Mouse (Mus musculus): Measurements from ENCODE around the gene Cst6. TPM values are rescaled to one million over a fixed set of nuclear protein-coding genes. Genes with fewer than 3 reads are reported as not detected.
"Not testable (repeated sequence)": the region's sequence is repeated elsewhere in the genome, so short reads cannot be mapped to it uniquely, and the experiment has no call there.

Cst6 gene
- polyA plus RNA-seq (2015; fragmentation: Nextera tagmentation; extraction: Ambion mirVana) = not detected in 2 replicates

DNA sequence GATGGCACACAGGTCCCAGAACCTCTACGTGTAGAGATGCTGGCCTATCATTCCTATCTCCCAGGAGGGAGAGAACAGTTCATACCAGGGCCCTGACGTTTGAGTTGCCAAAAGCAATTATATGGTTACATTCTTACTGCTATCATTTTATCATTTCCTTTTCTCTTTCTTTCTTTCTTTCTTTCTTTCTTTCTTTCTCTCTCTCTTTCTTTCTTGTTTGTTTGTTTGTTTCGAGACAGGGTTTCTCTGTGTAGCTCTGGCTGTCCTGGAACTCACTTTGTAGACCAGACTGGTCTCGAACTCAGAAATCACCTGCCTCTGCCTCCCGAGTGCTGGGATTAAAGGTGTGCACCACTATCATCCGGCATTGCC is at the start of gene Cst6:
TSS of gene Cst6 (minus strand) at position 73 of the 372 bp plus-strand sequence.
- peak within 1 kb of the TSS; percentile 70 for H3K4me2 ChIP-seq (ENCODE audit: low read depth, low read length)
- H3K4me3 ChIP-seq (ENCODE audit: low read depth, low read length) = peak within 1 kb of the TSS; percentile 34
- not testable (repeated sequence) for DNase-seq; H3K9me3 ChIP-seq (ENCODE audit: low read length); H3K4me1 ChIP-seq (ENCODE audit: insufficient read depth); H3K27ac ChIP-seq (ENCODE audit: low read depth); ATAC-seq; H3K36me3 ChIP-seq (replicated peaks; ENCODE audit: insufficient read depth, low read length); H3K27me3 ChIP-seq (ENCODE audit: insufficient read depth, low read length)
- H3K9ac ChIP-seq (replicated peaks) = peak within 1 kb of the TSS; percentile 53
- WGBS (ENCODE audit: insufficient replicate concordance) = 63% methylated on average over 6 of the region's 6 CpGs

DNA sequence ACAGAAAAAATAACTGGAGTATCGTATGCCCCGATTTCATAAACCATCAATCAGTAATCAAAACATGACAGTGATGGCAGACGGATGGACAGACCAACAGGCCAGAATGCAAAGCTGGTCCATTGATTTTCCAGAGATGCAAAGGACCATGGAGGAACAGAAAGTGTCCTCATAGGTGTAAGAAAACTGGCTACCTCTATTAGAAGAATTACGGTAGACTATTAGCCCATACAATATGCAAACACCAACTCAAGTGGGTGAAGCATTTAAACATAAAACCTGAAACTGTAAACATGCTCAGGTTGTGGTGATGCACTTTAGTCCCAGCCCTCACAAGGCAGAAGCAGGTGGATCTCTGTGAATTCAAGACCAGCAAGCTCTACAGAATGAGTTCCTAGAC is 46.0 kb upstream of the Cst6 start:
- DNase-seq = no peak
- no peak for TF ChIP-seq EP300 (IDR thresholded peaks at IDR 0.05; ENCODE audit: low read depth)
- H3K36me3 ChIP-seq (replicated peaks; ENCODE audit: insufficient read depth, low read length) = no peaks in the 10 kb centered on the region
- H3K4me1 ChIP-seq (ENCODE audit: insufficient read depth) = peaks cover 4% of the 10 kb centered on the region
- H3K9ac ChIP-seq (replicated peaks) = no peak overlapping the region
- no peak overlapping the region for H3K4me2 ChIP-seq (ENCODE audit: low read depth, low read length)
- H3K27ac ChIP-seq (ENCODE audit: low read depth) = no peak overlapping the region
- WGBS (ENCODE audit: insufficient replicate concordance) = 64% methylated on average over 4 of the region's 4 CpGs
- ATAC-seq = no peak
- H3K9me3 ChIP-seq (ENCODE audit: low read length) = no peaks in the 10 kb centered on the region
- no peak overlapping the region for H3K4me3 ChIP-seq (ENCODE audit: low read depth, low read length)
- no peaks in the 10 kb centered on the region for H3K27me3 ChIP-seq (ENCODE audit: insufficient read depth, low read length)

DNA sequence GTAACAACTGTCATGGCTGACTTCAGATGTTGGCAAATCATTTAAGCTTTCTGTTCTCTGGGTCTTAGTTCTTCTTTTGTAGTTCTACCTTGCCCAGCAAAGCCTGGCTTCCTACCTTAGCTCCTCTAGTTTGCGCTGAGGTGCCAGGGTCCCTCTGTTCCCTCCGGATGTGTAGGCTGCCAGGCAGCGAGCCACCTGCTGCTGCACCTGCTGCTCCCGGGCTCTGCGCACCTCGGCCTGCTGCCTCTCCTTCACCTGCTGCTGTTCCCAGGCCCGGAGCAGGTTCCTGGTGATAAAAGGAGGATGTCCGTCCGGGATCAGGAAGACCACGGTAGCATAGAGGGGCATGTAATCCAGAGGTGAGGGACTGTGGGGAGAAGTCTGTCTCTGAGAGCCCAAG is 44.8 kb upstream of the Cst6 start:
- no peak for TF ChIP-seq EP300 (IDR thresholded peaks at IDR 0.05; ENCODE audit: low read depth)
- TF ChIP-seq CTCF (IDR thresholded peaks at IDR 0.05; ENCODE audit: low read depth) = no peak
- ATAC-seq (no peak), DNase-seq (no peak)
- peaks cover 16% of the 10 kb centered on the region for H3K4me1 ChIP-seq (ENCODE audit: insufficient read depth)
- H3K27me3 ChIP-seq (ENCODE audit: insufficient read depth, low read length) = no peaks in the 10 kb centered on the region
- no peak overlapping the region for H3K9ac ChIP-seq (replicated peaks)
- no peak overlapping the region for H3K4me3 ChIP-seq (ENCODE audit: low read depth, low read length)
- H3K36me3 ChIP-seq (replicated peaks; ENCODE audit: insufficient read depth, low read length) = no peaks in the 10 kb centered on the region
- 67% methylated on average over 10 of the region's 10 CpGs for WGBS (ENCODE audit: insufficient replicate concordance)
- H3K9me3 ChIP-seq (ENCODE audit: low read length) = no peaks in the 10 kb centered on the region
- no peak overlapping the region for H3K4me2 ChIP-seq (ENCODE audit: low read depth, low read length)
- no peak overlapping the region for H3K27ac ChIP-seq (ENCODE audit: low read depth)

DNA sequence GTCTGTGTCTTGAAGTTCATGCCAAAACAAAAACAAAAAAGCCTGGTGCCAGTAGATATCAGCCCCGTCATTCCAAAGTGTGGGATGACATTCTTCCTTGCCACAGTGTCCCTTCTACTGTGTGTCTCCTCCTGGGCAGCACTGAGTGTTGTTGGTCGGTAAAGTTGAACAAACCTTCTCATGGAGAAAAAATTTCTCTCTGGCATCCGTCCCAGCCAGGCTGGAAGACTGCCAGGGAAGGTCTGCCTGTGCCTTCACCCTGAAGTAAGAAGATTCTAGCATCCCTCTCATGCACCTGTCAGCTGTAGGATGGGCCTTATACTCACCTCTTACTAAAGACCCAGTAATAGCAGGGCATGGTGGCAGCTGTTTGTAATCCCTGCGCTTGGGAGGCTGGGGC is 43.5 kb upstream of the Cst6 start:
- peak; percentile 66 for DNase-seq
- Histone ChIP-seq H3K36me3 (replicated peaks; ENCODE audit: insufficient read depth, low read length) (no peaks in the 10 kb centered on the region), H3K4me2 (ENCODE audit: low read depth, low read length) (no peak overlapping the region), H3K27ac (ENCODE audit: low read depth) (peak overlapping the region; percentile 29), H3K9ac (replicated peaks) (no peak overlapping the region), H3K9me3 (ENCODE audit: low read length) (no peaks in the 10 kb centered on the region), H3K4me1 (ENCODE audit: insufficient read depth) (peaks cover 21% of the 10 kb centered on the region), H3K4me3 (ENCODE audit: low read depth, low read length) (no peak overlapping the region), H3K27me3 (ENCODE audit: insufficient read depth, low read length) (no peaks in the 10 kb centered on the region)
- TF ChIP-seq CTCF (IDR thresholded peaks at IDR 0.05; ENCODE audit: low read depth) (no peak), EP300 (IDR thresholded peaks at IDR 0.05; ENCODE audit: low read depth) (no peak)
- WGBS (ENCODE audit: insufficient replicate concordance) = 60% methylated on average over 4 of the region's 4 CpGs
- no peak for ATAC-seq

DNA sequence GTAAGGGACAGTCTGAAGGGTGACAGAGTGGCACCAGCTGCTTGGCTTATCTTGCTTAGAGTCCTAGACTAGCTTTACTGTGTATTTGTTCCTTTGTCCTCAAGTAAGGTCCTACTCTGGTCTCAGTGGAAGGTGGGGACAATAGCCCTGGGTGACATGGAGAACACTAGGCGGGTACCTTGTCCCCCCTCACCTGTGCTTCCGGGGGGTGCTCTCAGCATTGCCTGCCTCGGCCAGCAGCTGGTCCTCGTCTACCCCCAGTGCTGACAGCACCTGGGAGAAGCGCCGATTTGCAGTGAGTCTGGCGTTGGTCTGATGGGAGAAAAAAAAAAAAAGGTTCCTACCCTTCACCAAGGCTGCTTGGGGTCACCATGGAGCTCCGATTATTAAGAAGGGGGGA is 41.0 kb upstream of the Cst6 start:
- Histone ChIP-seq H3K9ac (replicated peaks) (peak overlapping the region; percentile 90), H3K9me3 (ENCODE audit: low read length) (no peaks in the 10 kb centered on the region), H3K27ac (ENCODE audit: low read depth) (peak overlapping the region; percentile 87), H3K4me3 (ENCODE audit: low read depth, low read length) (peak overlapping the region; percentile 85), H3K4me1 (ENCODE audit: insufficient read depth) (peaks cover 36% of the 10 kb centered on the region), H3K27me3 (ENCODE audit: insufficient read depth, low read length) (no peaks in the 10 kb centered on the region), H3K4me2 (ENCODE audit: low read depth, low read length) (peak overlapping the region; percentile 77), H3K36me3 (replicated peaks; ENCODE audit: insufficient read depth, low read length) (peaks cover 5% of the 10 kb centered on the region)
- peak; percentile 12 for DNase-seq
- TF ChIP-seq EP300 (IDR thresholded peaks at IDR 0.05; ENCODE audit: low read depth) = no peak
- no peak for TF ChIP-seq CTCF (IDR thresholded peaks at IDR 0.05; ENCODE audit: low read depth)
- 63% methylated on average over 8 of the region's 8 CpGs for WGBS (ENCODE audit: insufficient replicate concordance)
- no peak for ATAC-seq

DNA sequence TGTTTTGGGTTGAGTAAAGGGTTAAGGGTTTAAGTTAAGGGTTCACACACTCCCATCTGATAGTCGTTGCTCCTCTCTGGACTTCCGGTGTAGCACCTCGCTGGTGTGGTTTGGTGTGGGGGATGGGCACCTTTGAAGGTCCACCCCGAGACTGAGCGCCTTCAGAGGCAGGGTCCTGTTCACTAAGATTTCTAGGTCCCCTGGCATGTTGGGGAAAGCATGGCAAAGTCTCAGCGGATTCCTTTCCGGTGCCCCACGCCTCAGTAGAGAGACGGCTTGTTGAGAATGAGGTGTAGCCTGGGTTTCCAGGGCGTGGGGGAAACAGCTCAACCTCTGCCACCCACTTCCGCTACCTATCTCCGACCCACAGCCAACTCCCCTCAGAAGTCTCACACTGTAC is 40.3 kb upstream of the Cst6 start:
- H3K27me3 ChIP-seq (ENCODE audit: insufficient read depth, low read length) = no peaks in the 10 kb centered on the region
- peaks cover 12% of the 10 kb centered on the region for H3K36me3 ChIP-seq (replicated peaks; ENCODE audit: insufficient read depth, low read length)
- 1% methylated on average over 12 of the region's 12 CpGs for WGBS (ENCODE audit: insufficient replicate concordance)
- peak overlapping the region; percentile 77 for H3K4me2 ChIP-seq (ENCODE audit: low read depth, low read length)
- DNase-seq (peak; percentile 70), ATAC-seq (peak; percentile 53)
- H3K4me1 ChIP-seq (ENCODE audit: insufficient read depth) = peaks cover 36% of the 10 kb centered on the region
- H3K27ac ChIP-seq (ENCODE audit: low read depth) = peak overlapping the region; percentile 87
- peak overlapping the region; percentile 90 for H3K9ac ChIP-seq (replicated peaks)
- H3K9me3 ChIP-seq (ENCODE audit: low read length) = no peaks in the 10 kb centered on the region
- TF ChIP-seq CTCF (IDR thresholded peaks at IDR 0.05; ENCODE audit: low read depth) (no peak), EP300 (IDR thresholded peaks at IDR 0.05; ENCODE audit: low read depth) (no peak)
- H3K4me3 ChIP-seq (ENCODE audit: low read depth, low read length) = peak overlapping the region; percentile 85
